Mouse (Mus musculus): Measurements from ENCODE around the gene Ephb1.

Ephb1 gene

DNA sequence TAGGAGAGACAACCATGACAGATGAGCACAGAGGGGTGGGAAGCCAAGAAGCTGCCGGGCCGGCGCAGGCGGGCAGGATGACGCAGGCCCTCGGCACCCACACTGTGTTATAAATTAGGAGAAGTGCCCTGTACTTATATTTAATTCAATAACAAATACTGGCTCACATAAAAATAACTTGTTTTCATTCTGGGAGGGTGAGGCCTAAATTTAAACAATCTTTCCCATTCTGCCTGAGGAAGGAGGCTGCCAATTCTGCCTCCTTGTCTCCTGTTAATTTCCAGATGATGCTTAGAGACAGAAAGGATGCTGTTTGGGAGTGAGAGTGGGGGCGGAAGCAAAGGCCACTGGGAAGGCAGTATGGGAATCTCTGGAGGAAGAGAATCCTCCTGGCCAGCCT, 215.8 kb downstream of the Ephb1 start:
- DNase-seq: peak; percentile 69

DNA sequence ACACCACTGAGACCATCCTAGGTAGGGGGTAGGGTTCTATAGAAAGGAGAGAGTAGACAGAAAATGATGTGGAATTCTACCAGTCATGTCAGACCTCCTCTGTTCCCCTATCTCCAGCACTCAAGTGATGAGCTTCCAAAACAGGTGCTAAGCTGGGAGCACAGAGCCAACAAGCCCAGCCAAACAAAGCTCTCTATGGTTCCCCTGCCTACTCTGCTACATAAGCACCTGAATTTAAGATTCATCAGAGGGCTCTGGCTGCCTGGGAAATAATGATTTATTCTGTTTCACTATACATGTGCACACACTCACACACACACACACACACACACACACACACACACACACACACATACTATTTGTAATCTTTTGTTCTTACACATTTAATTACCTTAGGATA, 216.3 kb downstream of the Ephb1 start:
- DNase-seq: no peak

DNA sequence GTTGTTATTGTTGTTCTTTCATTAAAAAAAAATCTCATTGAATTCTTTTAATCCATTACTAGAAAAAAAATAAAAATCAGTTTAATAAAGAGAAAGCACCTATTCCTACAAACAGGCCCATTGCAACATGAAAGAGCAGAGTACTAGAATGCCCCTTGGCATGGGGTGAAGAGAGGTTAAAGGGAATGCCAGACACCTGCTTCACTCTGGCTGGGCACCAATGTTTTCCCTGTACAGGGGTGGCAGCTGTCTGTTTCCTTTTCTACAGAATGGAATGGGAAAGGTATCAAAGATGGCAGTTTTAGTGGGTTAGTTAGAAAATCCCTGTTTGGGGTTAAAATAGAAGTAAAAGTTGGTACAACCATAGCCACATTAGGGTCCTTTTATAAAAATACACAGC, 224.0 kb downstream of the Ephb1 start:
- DNase-seq: no peak

DNA sequence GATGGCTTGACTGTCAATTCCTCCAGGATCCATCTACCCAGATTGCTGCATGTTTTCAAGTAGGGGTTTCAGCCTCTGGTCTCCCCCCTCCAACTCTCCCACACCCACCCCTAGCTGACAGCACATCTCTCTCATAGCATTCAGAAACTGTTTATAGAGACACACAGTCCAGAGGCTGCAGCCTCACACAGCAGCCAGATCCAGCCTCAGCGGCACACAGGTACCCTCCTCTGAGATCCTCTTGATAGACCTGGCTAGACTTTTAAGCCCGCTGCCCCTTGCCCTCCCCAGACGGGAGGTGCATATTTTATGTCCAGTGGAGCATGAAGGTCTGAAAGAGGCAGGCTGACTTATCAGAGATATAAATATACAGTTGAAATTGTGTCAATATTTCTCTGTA, 228.0 kb downstream of the Ephb1 start:
- DNase-seq: no peak

DNA sequence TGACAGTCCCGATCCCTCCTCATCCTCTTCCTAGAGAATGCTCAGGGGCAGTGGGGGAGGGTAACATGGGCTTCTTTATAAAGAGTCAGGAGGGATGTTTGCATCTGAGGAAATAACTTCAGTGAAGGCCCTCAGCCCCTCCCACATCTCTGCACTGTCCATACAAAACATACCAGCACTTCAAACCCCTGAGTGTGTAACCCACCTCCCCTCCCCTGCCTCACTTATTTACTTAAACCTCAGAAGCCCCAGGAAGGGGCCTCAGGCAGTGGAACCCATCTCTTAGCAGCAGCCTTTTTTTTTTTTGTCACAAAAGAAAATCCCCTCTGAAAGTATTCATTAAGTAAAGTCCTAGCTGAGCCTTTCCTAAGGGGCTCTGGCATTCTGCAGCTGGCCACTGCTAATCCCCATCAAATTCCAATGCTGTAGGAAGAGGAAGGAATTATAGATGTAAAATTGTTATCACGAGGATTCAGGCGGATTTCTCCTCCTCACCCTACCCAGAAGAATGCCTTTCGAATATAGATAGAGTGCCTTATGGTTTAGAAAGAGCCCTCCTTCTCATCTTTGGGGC, 231.5 kb downstream of the Ephb1 start:
- no peak for DNase-seq

DNA sequence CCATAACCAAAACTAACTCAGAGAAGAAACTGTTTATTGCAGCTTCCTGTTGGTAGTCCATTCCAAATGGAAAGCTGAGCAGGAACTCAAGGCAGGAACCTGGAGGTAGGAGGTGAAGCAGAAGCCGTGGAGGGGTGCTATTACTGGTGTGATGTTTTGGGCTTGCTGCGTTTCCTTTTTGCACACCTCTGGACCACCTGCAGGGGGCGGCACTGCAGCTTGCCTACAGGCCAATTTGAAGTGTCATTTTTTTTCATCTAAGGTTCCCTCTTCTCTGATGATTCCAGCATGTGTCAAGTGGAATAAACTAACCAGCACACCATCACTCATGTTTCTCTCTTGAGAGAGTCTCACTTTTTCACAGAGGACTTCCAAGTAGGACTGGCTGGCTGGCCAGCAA, 235.1 kb downstream of the Ephb1 start:
- no peak for DNase-seq

DNA sequence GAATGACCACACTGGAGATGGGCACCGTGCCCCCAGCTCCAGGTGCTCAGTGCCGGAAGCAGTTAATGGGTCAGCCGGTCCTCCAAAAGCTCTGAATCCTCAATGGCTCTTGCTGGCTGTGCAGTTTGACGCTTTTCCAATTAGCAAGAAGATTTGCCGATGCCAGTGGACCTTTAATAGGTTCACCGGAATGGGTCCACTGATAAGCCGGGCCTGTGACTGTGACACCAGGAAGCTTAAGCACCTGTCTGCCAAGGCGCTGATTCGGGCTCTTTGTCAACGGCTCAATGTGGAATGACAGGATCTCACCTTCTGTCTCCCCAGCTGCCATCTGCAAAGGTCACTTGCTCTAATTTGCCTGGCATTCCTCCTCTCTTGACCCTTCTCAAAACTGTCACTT, 239.2 kb downstream of the Ephb1 start:
- no peak for DNase-seq

DNA sequence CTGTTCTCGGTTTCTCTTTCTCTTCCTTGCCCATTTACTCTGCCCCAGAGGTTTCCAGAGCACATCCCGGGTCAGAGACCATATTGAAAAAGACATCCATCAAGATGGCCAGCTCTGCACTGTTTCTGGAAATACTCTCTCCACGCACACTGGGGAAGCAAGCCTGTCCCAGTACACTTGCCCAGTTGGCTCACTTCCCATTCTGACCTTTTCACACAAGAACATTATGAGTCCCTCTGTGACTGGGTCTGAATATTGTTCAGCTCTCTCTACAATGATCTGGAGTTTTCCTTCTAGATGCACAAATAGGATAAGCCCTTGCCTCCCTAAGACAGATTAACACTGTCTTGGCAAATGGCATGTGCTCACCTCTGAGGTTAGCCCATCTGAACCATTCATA, 243.0 kb downstream of the Ephb1 start:
- no peak for DNase-seq

DNA sequence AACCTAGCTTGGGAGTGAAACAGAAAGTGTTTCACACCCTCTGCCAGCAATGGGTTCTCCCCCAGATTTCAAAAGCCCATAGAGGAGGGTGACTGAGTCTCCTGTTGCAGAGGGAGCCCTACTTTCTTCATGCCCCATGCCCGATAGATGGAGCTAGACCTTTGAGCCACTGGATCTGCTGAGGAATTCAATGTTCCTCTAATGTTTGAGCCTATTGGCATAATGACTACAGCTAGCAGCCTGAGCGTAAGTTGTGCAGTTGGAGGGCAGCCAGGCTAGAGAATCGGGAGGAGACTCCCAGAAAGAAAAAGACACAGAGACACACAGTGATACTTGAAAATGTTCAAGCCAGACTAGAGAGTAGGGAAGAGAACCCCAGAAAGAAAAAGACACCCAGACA, 246.5 kb downstream of the Ephb1 start:
- peak; percentile 26 for DNase-seq

DNA sequence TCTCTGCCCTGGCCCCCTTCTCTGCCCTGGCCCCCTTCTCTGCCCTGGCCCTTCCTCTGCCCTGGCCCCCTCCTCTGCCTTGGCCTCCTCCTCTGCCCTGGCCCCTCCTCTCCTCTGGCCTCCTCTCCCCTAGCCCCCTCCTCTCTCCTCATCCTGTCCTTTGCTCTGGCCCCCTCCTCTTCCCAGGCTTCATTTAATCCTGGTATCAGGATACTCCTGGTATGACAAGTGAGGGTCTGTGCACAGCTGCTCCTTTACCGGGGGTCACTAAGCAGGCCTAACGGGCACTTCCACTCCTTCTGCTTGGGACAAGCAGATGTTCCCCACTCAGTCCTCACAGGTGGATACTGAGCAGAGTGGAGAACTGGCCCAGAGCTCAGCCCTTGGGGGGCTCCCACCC, 247.3 kb downstream of the Ephb1 start:
- no peak for DNase-seq

DNA sequence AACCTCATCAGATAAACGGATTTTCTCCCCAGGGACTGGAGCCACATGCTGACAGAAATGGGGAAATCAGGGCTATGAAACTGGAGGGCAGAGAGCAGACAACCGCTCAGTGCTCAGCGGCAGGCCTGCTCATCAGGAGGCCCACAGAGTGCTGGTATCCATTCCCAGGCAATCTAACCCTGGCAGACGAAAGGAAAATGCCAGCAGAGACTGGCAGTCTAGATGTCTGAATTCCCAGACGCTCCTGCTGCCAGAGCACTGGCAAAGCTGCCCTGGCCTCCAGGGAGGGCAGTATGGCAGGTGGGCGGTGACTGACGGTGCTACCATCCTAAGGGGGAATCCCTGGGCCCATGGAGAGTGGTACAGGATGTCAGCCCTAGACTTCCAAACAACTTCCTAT, 257.7 kb downstream of the Ephb1 start:
- no peak for DNase-seq

DNA sequence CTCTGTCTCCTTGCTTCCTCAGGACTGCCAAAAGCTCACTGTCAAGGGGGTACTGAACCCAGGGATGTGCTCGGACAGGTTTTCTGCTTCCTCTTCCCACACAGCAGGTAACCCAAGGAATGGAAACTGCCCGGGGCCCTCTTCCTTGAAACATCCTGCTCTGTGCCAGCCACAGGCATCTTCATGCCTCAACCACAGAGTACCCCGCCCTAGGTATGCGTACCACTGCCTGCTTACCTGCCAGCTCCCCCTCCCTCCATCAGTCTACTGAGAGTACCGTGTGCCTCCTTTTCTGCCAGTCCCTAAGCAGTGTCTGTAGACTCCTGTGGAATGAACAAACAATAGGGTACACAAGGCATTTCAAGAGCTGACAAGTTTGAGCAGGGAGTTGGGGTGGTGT, 265.9 kb downstream of the Ephb1 start:
- no peak for DNase-seq

DNA sequence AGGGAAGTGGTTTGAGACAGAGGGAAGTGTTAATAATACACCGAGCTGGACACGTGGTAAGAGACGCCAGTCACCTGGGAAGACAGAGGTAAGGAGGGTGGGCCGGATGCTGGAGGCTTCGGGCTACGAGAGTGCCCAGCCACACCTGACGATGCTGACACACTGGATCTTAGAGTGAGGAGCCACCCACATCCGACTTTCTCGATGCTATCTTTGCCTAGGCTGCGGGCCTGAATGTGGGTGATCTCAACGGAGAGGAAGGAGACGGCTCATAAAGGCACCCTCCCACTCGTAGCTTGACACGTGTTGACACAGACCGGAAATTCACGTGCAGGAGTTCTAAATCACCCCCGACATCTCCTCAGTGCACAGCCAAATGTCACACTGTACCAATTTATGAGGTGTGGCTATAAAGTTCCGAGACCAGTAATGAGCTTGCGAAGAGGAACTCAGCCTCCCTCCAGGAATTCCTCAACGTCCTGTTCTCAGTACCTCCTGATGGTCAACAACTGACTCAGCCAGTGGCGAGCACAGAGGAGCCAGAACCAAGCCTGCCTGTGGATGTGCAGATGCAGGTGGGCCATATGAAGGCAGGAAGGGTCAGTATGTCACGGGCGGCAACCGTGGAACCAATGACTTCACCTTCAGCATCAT, 268.3 kb downstream of the Ephb1 start:
- no peak for DNase-seq

DNA sequence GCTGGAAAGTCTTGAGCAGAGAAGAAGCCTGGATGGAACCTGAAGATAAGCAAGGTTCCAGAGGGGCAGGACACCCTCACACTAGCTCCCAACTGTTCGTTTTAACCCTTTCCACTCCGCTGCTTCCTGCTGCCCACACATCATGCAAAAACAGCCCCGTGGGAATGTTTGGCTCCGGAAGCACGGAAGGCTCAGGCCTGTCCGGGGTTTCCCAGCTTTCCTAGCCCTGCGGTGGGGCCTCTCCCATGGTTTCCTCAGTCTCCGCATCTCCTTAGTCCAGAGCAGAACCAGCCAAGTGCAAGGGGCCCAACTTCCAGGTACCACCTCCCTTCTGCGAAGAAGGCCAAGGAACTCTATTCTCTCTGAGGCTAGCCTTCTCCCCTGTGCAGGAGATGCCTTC, 269.0 kb downstream of the Ephb1 start:
- DNase-seq: no peak

DNA sequence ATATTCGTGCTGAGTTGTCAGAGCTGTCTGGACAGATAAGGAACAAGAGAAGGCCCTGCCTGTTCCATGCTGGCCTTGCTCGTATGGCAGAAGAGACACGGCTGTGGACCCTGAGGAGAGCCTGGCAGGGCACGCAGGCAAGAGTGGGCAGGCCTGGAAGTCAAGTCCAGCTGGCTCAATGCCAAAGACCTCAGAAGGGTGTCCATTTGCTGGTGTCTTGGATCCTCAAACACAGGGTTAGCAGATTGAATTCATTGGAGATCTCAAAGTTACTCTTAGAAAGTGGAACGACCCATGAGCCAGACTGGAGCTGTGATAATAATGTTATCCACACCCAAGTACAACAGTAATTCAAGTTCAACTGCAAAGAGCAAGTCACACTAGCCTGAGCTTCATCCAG, 273.6 kb downstream of the Ephb1 start:
- no peak for DNase-seq

DNA sequence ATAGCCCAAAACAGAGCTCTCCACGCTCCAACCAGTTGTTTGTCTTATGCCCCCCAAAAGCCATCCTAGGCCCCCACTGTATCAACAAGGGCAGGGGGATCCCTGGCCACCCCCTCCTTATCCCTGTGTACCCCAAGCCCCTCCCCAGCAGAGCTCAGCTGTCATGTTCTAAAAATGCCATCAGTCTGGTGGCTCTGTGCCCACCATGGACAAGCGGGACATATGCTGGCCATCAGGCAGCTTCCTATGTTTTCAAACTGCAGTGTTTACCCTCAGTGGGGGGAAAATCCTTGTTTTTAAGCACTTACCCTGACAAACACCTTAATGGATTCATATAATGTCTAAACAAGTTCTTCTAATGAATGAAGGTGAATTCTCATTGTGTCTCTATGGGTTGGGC, 275.3 kb downstream of the Ephb1 start:
- no peak for DNase-seq

DNA sequence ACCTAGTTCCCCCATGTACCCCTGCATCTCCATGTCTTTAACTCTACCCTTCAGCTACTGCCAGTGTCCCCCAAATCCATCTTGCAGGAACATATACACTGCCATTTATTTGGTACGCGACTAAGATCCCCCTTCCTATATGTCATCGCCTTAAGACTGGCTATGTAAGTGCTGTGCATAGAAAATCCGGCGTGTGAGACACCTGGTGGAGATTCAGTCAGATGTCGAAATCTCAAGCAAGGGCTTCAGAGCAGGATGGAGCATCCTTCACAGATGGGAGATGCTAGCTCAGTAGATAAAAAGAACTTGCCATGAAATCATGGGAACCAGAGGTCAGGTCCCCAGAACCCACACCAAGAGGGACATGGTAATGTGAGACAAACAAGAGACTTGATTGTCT, 276.3 kb downstream of the Ephb1 start:
- DNase-seq: no peak

DNA sequence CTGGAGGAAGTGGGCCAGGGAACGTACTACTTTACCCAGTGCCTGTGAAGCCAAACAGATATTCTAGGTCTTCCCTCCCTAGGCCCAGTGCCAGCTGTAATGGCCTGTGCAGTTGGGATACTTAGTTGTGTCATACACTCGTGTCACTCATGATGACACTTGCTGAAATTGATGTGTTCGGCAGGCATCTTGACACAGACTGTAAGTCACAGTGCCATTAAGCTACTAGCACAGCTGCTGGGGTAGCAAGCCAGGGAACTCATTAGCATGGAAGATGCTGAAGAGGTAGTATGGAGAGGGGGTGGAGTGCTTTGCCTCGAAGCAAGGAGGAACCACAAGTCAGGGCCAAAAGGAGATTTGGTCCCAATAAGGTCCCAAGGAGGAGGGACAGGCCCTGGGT, 279.0 kb downstream of the Ephb1 start:
- no peak for DNase-seq

DNA sequence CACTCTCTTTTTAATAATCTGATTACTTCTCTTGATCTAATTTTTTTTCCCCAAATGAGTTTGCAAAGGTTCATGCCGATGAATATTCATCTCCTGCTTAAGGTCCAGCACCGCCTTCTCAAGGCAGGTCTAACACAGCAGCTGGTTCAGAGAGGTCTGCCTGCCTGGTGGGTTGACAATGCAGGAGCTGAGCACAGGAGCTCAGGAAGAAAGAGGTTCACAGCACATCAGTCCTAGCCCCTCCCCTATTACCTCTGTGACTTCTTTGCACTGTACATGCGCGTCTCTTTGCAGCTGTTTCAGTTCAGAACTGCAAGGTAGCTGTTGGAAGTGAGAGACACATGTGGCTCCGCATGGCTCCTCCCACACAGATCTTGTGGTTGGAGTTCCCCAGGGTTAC, 281.1 kb downstream of the Ephb1 start:
- DNase-seq: no peak

DNA sequence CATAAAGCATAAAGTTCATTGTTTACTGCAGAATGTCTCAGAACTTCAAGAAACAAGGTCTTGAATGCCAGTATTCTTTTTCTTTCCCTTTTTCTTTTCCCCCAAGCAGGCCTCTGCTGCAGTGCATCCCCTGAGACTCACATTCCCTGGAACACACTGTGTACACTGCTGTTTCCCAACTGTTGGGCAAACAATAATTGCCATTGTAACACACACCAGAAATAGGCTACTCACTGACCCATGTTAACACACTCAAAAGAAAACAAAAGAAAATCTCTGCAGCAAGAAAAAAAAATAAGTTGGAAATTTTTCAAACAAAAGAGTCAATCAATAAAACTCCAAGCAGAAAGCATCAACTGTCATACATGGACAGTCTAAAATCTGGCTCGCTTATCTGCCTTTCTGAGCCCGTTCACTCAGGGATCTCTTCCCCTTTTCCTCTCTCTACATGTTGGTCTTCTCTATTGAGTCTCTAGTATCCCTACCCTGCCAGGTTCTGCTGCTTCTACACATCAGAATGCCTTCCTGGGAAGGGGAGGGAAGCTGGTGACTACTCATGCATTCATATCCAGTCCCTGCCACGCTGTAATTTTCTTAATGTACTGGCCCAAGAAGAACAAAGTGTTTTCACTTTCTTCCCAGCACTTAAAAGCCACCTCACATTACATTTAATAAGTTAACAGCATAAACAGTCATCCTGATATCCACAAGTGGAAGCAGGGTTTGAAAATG, 285.2 kb downstream of the Ephb1 start:
- no peak for DNase-seq

DNA sequence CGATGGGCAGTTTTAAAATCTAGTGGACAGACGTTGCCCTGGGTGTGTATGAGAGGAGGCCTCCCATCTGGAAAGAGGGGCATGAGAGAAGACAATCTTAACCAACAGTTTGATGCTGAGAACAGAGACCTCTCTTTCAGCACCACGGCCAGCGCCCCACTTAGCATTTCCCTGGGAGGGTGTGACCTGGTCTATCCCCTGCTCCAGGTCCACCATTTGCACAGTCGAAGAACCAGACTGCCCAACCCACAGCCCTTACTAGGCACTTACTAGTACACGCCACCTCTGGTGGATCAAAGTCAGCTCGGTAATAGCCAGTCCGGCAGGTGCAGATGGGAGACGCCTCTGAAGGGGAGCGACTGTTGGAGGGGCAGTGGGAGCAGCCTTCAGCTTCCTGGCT, 287.9 kb downstream of the Ephb1 start:
- DNase-seq: no peak

DNA sequence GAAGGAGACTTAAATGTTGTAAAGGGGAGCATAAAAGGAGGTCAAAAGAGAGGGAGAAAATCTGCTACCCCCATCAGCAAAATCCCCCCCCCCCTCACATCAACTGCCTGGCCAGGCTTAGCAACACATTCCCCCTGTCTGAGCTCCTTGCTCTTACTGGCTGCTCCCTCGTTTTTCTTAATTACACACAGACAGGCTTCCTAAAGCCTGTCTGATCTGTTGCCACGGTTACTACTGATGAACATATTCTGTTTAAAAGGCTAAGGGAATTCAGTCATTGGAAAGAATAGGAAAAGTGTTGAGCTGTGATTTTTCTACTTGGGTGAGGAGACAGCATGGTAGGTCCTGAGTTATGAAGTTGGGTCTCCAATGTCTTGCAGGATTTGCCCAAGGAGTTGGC, 308.6 kb downstream of the Ephb1 start:
- no peak for DNase-seq

DNA sequence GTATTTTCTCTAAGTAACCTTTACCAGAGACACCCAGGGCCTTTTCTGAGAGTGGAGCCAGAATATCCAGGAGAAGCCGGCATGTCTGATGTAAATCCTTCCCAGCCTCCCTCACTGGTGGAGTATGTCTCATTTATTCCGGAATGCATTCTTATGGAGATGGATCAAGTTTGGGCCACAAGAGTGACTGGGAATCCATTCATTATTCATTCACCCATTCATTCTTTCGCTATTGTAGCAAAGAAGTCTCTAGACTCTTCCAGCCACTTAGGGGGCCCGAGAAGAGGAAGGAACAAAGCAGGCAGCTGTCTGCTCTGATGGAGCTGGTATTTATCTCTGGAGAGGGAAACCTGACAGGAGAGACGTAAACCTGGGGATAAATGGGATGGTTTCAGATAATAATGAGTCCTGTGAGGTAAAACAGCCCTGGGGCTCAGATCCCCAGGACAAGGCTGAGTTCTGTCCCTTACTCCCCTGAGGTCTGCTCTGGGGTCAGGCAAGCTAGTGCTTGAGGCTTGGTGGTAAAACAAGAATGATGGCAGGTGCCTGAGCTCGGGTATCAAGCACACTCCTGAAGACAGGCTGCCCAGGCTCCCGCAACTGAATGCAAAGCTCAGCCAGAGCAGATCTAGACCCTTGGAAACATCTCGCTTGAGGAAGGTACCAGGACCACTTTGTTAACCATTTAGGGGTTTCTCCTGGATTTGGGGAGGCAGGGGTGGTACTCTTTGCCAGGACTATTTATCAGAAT, 309.2 kb downstream of the Ephb1 start:
- no peak for DNase-seq
